ENCODE assay signal across 9 mouse cellular contexts in the genomic region with DNA sequence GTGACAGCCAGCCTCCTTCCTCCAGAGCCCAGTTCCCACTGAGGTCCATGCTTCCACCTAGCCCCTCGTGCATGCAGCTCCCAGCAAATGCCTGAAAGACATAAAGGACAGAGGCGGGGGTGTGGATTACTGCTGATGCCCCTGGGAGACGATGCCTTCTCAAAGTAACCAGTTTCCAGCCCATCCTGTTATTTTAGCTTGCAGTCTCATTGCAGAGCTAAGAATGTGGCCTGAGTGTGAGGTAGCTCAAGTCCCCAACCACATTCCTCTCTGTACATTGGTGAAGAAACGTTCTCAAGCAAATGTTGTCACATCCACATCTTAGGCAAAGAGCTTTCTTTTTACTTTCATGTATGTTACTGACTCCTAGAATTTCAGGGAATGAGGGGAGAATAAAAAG. TPM values are rescaled to one million over a fixed set of nuclear protein-coding genes. Genes with fewer than 3 reads are reported as not detected.
DNase-seq lines count a peak whose midpoint lies in the region; ATAC-seq lines count a peak whose summit lies in the region.
"Had no signal": no experiment of that assay in that cellular context is flagged by ENCODE, and none has a peak within 500 bp of the region (broad histone marks: within the 10 kb centered on the region; RNA-seq: fewer than 3 reads in every experiment).

Gene Amotl1, minus strand, starts transcription at position 101 of the 400 bp plus-strand sequence.

- no peaks in the 10 kb centered on the region for H3K9me3 ChIP-seq in hindbrain, embryonic 12.5 days (replicated peaks)
- H3K9me3 ChIP-seq in hindbrain, embryonic 16.5 days (ENCODE audit: control insufficient read depth, low read length) = no peaks in the 10 kb centered on the region
- no peaks in the 10 kb centered on the region for H3K9me3 ChIP-seq in stomach, embryonic 16.5 days (replicated peaks; ENCODE audit: control insufficient read depth, low read length)
- H3K9me3 ChIP-seq: G1E had no signal

- no peak within 1 kb of the TSS for H3K4me3 ChIP-seq in hindbrain, embryonic 12.5 days
- H3K4me3 ChIP-seq in hindbrain, embryonic 16.5 days (ENCODE audit: low read length) = no peak within 1 kb of the TSS
- no peak within 1 kb of the TSS for H3K4me3 ChIP-seq in stomach, embryonic 16.5 days (replicated peaks; ENCODE audit: low read length)

- no peaks in the 10 kb centered on the region for H3K27me3 ChIP-seq in hindbrain, embryonic 12.5 days
- H3K27me3 ChIP-seq in hindbrain, embryonic 16.5 days (replicated peaks; ENCODE audit: control insufficient read depth, insufficient read depth, low read length) = no peaks in the 10 kb centered on the region
- no peaks in the 10 kb centered on the region for H3K27me3 ChIP-seq in stomach, embryonic 16.5 days (ENCODE audit: control insufficient read depth, insufficient read depth, low read length)

- H3K4me2 ChIP-seq in hindbrain, embryonic 12.5 days (replicated peaks) = no peak within 1 kb of the TSS
- no peak within 1 kb of the TSS for H3K4me2 ChIP-seq in hindbrain, embryonic 16.5 days (ENCODE audit: low read length)
- H3K4me2 ChIP-seq in stomach, embryonic 16.5 days (ENCODE audit: low read depth, low read length) = no peak within 1 kb of the TSS

- peaks cover 25% of the 10 kb centered on the region for H3K4me1 ChIP-seq in hindbrain, embryonic 12.5 days
- peaks cover 3% of the 10 kb centered on the region for H3K4me1 ChIP-seq in hindbrain, embryonic 16.5 days (ENCODE audit: control insufficient read depth, insufficient read depth, low read depth, low read length)
- peaks cover 8% of the 10 kb centered on the region for H3K4me1 ChIP-seq in stomach, embryonic 16.5 days (ENCODE audit: control insufficient read depth, insufficient read depth, low read length)

- no peak for DNase-seq in urinary bladder, adult 2 months (ENCODE audit: low spot score)
- no peak for DNase-seq in urinary bladder, postnatal 10 days (ENCODE audit: low spot score)
- DNase-seq in heart, postnatal 14 days = no peak
- no peak for DNase-seq in retina, postnatal 1 day

- no peak within 1 kb of the TSS for H3K27ac ChIP-seq in hindbrain, embryonic 12.5 days
- no peak within 1 kb of the TSS for H3K27ac ChIP-seq in hindbrain, embryonic 16.5 days (ENCODE audit: low read depth, low read length)
- H3K27ac ChIP-seq in stomach, embryonic 16.5 days (ENCODE audit: low read length) = no peak within 1 kb of the TSS

- H3K9ac ChIP-seq in hindbrain, embryonic 12.5 days = no peak within 1 kb of the TSS
- no peak within 1 kb of the TSS for H3K9ac ChIP-seq in hindbrain, embryonic 16.5 days (ENCODE audit: low read depth, low read length)
- no peak within 1 kb of the TSS for H3K9ac ChIP-seq in stomach, embryonic 16.5 days (ENCODE audit: low read length)

- no peaks in the 10 kb centered on the region for H3K36me3 ChIP-seq in hindbrain, embryonic 12.5 days
- no peaks in the 10 kb centered on the region for H3K36me3 ChIP-seq in hindbrain, embryonic 16.5 days (ENCODE audit: control insufficient read depth, insufficient read depth, low read length)
- no peaks in the 10 kb centered on the region for H3K36me3 ChIP-seq in stomach, embryonic 16.5 days (ENCODE audit: control insufficient read depth, insufficient read depth, low read length)
- H3K36me3 ChIP-seq: G1E had no signal

- WGBS in hindbrain, embryonic 12.5 days = 46% methylated on average over 4 of the region's 4 CpGs
- WGBS in hindbrain, embryonic 16.5 days = 56% methylated on average over 4 of the region's 4 CpGs
- WGBS in stomach, embryonic 16.5 days = 54% methylated on average over 4 of the region's 4 CpGs

- intact Hi-C loops in heart, postnatal 14 days (cut with DNase I) = no loop called here

- no peak for ATAC-seq in hindbrain, embryonic 12.5 days (ENCODE audit: low FRiP score)
- ATAC-seq in hindbrain, embryonic 16.5 days = no peak
- no peak for ATAC-seq in stomach, embryonic 16.5 days (ENCODE audit: insufficient read depth, low FRiP score)
- no peak for ATAC-seq in megakaryocyte-erythroid progenitor cell, adult 5-6 weeks (replicated peaks; ENCODE audit: low FRiP score, low TSS enrichment, poor library complexity, severe bottlenecking)

RNA-seq across cellular contexts. Expression of gene Amotl1, which starts in this region (rescaled TPM):
- polyA plus RNA-seq in hindbrain, embryonic 12.5 days (2016; fragmentation: Nextera tagmentation; extraction: Ambion mirVana) = 18.2 and 18.4 TPM in 2 replicates
- 6.6 and 8.3 TPM in 2 replicates for polyA plus RNA-seq in hindbrain, embryonic 16.5 days (2015; fragmentation: Nextera tagmentation; extraction: Ambion mirVana)
- polyA plus RNA-seq in urinary bladder, adult 2 months (2012; rRNA removed) = 21.7 and 32.7 TPM in 2 replicates
- 10 to 100 TPM; 54.1 to 55.8 TPM for total RNA-seq in heart, postnatal 14 days (2021)
- polyA plus RNA-seq in stomach, embryonic 16.5 days (2015; fragmentation: Nextera tagmentation; extraction: Ambion mirVana) = 19.7 and 19.8 TPM in 2 replicates
- total RNA-seq in megakaryocyte-erythroid progenitor cell, adult 5-6 weeks (2014; fragmentation: Nextera tagmentation) = not detected in 2 replicates
- not detected in 2 replicates for total RNA-seq in megakaryocyte-erythroid progenitor cell, adult 5-6 weeks (2017)

Comparison
In these comparisons a context has a peak if more than half of its experiments do, and no peak if none do; other contexts are left out.
1. RNA of gene Amotl1 (total RNA-seq): 54.1 to 55.8 TPM in heart, postnatal 14 days; not detected in megakaryocyte-erythroid progenitor cell, adult 5-6 weeks; every median in the first group is over 10 times any median in the second.